30 mouse cellular contexts compared by ENCODE assay signal in genomic region chr11:28999620-29000019, GRCm38 (mm10).
A peak's percentile ranks its signal among the peaks of the same experiment; 100 is the strongest.
DNase-seq lines count a peak whose midpoint lies in the region; ATAC-seq and TF ChIP-seq lines count a peak whose summit lies in the region.
"Had no signal": no experiment of that assay in that cellular context is flagged by ENCODE, and none has a peak within 500 bp of the region (broad histone marks: within the 10 kb centered on the region; RNA-seq: fewer than 3 reads in every experiment).

No protein-coding gene starts in this region.

- WGBS in kidney, adult 2 months = 48% methylated on average over 3 of the region's 3 CpGs
- whole genome bisulfite sequencing in embryonic facial prominence, embryonic 11.5 days = 41% methylated on average over 3 of the region's 3 CpGs
- 52% methylated on average over 3 of the region's 3 CpGs for WGBS in limb, embryonic 11.5 days

- no peak overlapping the region; the same call in 1 of the 2 replicates for H3K27ac ChIP-seq in kidney, adult 2 months (ENCODE audit: insufficient read depth, low read depth, low read length)
- no peak overlapping the region for H3K27ac ChIP-seq in embryonic facial prominence, embryonic 11.5 days (replicated peaks; ENCODE audit: low read depth, low read length)
- H3K27ac ChIP-seq in limb, embryonic 11.5 days (replicated peaks; ENCODE audit: low read depth, low read length) = no peak overlapping the region
- H3K27ac ChIP-seq: forebrain, embryonic 10.5 days; hindbrain, embryonic 12.5 days; hindbrain, postnatal 0 days; intestine, embryonic 15.5 days; liver, embryonic 15.5 days; midbrain, embryonic 10.5 days; midbrain, embryonic 15.5 days; stomach, postnatal 0 days had no signal

- H3K4me2 ChIP-seq in embryonic facial prominence, embryonic 11.5 days (ENCODE audit: low read depth, low read length) = no peak overlapping the region
- no peak overlapping the region for H3K4me2 ChIP-seq in limb, embryonic 11.5 days (ENCODE audit: low read depth, severe bottlenecking)
- H3K4me2 ChIP-seq: heart, embryonic 11.5 days; hindbrain, embryonic 12.5 days; intestine, embryonic 15.5 days; liver, embryonic 15.5 days; lung, embryonic 14.5 days; midbrain, embryonic 15.5 days had no signal

- DNase-seq in kidney, adult 2 months = peak; percentile 25
- no peak for DNase-seq in kidney, postnatal 10 days
- DNase-seq in MN1 (ENCODE audit: low spot score) = peak; percentile 1
- no peak for DNase-seq in embryonic facial prominence, embryonic 11.5 days (ENCODE audit: low spot score)
- DNase-seq in limb, embryonic 11.5 days (ENCODE audit: low spot score) = peak; percentile 27
- no peak for DNase-seq in heart, adult 8-10 months (ENCODE audit: low spot score)
- DNase-seq in thymus, postnatal 10 days (ENCODE audit: low spot score in 2 of 2) = no peak
- DNase-seq: adrenal gland, postnatal 10 days; cerebellum, adult 8-10 months; cerebellum, postnatal 25 days; forebrain, postnatal 0 days; gastrocnemius, postnatal 10 days; heart, postnatal 36 days; lung, embryonic 14.5 days; lung, postnatal 14 days; right cerebral cortex, adult 18-20 months; right cerebral cortex, postnatal 4 days; thymus, adult 18-20 months; thymus, postnatal 4 days had no signal

- H3K36me3 ChIP-seq in kidney, adult 2 months (ENCODE audit: control insufficient read depth, insufficient read depth, low read length) = no peaks in the 10 kb centered on the region
- H3K36me3 ChIP-seq in embryonic facial prominence, embryonic 11.5 days (replicated peaks; ENCODE audit: control insufficient read depth, insufficient read depth, low read depth, low read length) = no peaks in the 10 kb centered on the region
- H3K36me3 ChIP-seq in limb, embryonic 11.5 days (ENCODE audit: control insufficient read depth, insufficient read depth, low read length) = no peaks in the 10 kb centered on the region
- H3K36me3 ChIP-seq: forebrain, embryonic 10.5 days; hindbrain, embryonic 12.5 days; intestine, embryonic 15.5 days; liver, embryonic 15.5 days; midbrain, embryonic 10.5 days; midbrain, embryonic 15.5 days had no signal

- no peaks in the 10 kb centered on the region for H3K27me3 ChIP-seq in kidney, adult 2 months (replicated peaks; ENCODE audit: control insufficient read depth, insufficient read depth, low read length)
- H3K27me3 ChIP-seq in embryonic facial prominence, embryonic 11.5 days (ENCODE audit: control insufficient read depth, insufficient read depth, low read length) = no peaks in the 10 kb centered on the region
- no peaks in the 10 kb centered on the region for H3K27me3 ChIP-seq in limb, embryonic 11.5 days (ENCODE audit: control insufficient read depth, insufficient read depth, low read length)
- H3K27me3 ChIP-seq: CH12.LX; hindbrain, embryonic 12.5 days; intestine, embryonic 15.5 days; liver, embryonic 15.5 days; midbrain, embryonic 15.5 days; Patski had no signal

- TF ChIP-seq POLR2A in kidney, adult 2 months (IDR thresholded peaks at IDR 0.05; ENCODE audit: low read depth, low read length) = no peak

- no peak overlapping the region for H3K4me3 ChIP-seq in kidney, adult 2 months (ENCODE audit: insufficient read depth, low read depth, low read length)
- H3K4me3 ChIP-seq in embryonic facial prominence, embryonic 11.5 days (ENCODE audit: low read depth, low read length) = no peak overlapping the region
- H3K4me3 ChIP-seq in limb, embryonic 11.5 days (ENCODE audit: low read depth, low read length) = no peak overlapping the region
- H3K4me3 ChIP-seq: forebrain, embryonic 10.5 days; hindbrain, embryonic 12.5 days; intestine, embryonic 15.5 days; liver, embryonic 15.5 days; midbrain, embryonic 10.5 days; midbrain, embryonic 15.5 days had no signal

- 0 out of 2 replicates have a peak, but pooled peaks cover 3% of the 10 kb centered on the region for H3K4me1 ChIP-seq in kidney, adult 2 months (ENCODE audit: control insufficient read depth, insufficient read depth, low read length)
- no peaks in the 10 kb centered on the region for H3K4me1 ChIP-seq in embryonic facial prominence, embryonic 11.5 days (ENCODE audit: control insufficient read depth, insufficient read depth, low read length)
- no peaks in the 10 kb centered on the region for H3K4me1 ChIP-seq in limb, embryonic 11.5 days (ENCODE audit: control insufficient read depth, insufficient read depth, low read length)
- H3K4me1 ChIP-seq: hindbrain, embryonic 12.5 days; intestine, embryonic 15.5 days; liver, embryonic 15.5 days; midbrain, embryonic 10.5 days; midbrain, embryonic 15.5 days had no signal

- TF ChIP-seq CTCF in kidney, adult 2 months (conservative IDR thresholded peaks at IDR 0.05; ENCODE audit: insufficient read depth, insufficient read length, low read depth, low read length) = no peak

- H3K9me3 ChIP-seq in embryonic facial prominence, embryonic 11.5 days (replicated peaks; ENCODE audit: control insufficient read depth, low read length) = no peaks in the 10 kb centered on the region
- no peaks in the 10 kb centered on the region for H3K9me3 ChIP-seq in limb, embryonic 11.5 days (ENCODE audit: control insufficient read depth, low read length)
- H3K9me3 ChIP-seq: forebrain, embryonic 10.5 days; hindbrain, embryonic 12.5 days; intestine, embryonic 15.5 days; liver, embryonic 15.5 days; midbrain, embryonic 10.5 days; midbrain, embryonic 15.5 days had no signal

- peak; percentile 73; the same call in 1 of the 2 replicates for ATAC-seq in embryonic facial prominence, embryonic 11.5 days (replicated peaks; ENCODE audit: insufficient number of reproducible peaks, low FRiP score, low TSS enrichment, low read depth)
- no peak for ATAC-seq in limb, embryonic 11.5 days (ENCODE audit: insufficient number of reproducible peaks, low FRiP score, low TSS enrichment, low read depth)
- ATAC-seq: forebrain, postnatal 0 days; intestine, embryonic 15.5 days; midbrain, embryonic 15.5 days; Patski had no signal

- H3K9ac ChIP-seq in embryonic facial prominence, embryonic 11.5 days (replicated peaks; ENCODE audit: low read length) = no peak overlapping the region
- no peak overlapping the region for H3K9ac ChIP-seq in limb, embryonic 11.5 days (ENCODE audit: low read length)
- H3K9ac ChIP-seq: forebrain, postnatal 0 days; hindbrain, embryonic 12.5 days; intestine, embryonic 15.5 days; liver, embryonic 15.5 days; lung, embryonic 14.5 days; midbrain, embryonic 15.5 days had no signal

Comparison
In these comparisons a context has a peak if more than half of its experiments do, and no peak if none do; other contexts are left out.
1. DNase-seq: peak in kidney, adult 2 months (single experiment), MN1 (single experiment) and limb, embryonic 11.5 days (single experiment); none in kidney, postnatal 10 days (single experiment), embryonic facial prominence, embryonic 11.5 days (single experiment), heart, adult 8-10 months (single experiment) and thymus, postnatal 10 days (0 of 2).